Mouse (Mus musculus) spleen, postnatal 14 days (tissue): ENCODE results near the gene Rgmb.

Experiments
- DNase-seq, 2 experiments: peaks; one replicate each; pipeline ENCODE4 v3.0.0; 2021 to 2022; ENCODE audit warnings: low spot score in 2 of 2

Gene Rgmb

DNA sequence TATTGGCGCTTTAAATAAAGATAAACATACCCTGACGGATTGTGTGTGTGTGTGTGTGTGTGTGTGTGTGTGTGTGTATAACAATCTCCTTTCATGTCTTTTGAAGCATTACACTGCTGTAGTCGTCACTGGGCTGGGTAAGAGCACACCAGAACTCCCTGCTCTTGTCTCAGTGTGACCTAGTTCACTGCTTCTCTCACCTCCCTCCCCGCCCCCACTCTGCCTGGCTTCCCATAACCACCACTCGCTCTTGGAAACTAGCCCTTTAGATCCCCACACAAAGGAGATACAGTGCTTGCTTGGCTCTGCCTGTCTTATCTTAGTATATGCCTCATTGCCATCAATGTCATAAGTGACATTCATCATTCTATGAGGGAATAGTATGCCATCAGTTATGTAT lies 54.5 kb downstream of the Rgmb start:
- DNase-seq: no peak

DNA sequence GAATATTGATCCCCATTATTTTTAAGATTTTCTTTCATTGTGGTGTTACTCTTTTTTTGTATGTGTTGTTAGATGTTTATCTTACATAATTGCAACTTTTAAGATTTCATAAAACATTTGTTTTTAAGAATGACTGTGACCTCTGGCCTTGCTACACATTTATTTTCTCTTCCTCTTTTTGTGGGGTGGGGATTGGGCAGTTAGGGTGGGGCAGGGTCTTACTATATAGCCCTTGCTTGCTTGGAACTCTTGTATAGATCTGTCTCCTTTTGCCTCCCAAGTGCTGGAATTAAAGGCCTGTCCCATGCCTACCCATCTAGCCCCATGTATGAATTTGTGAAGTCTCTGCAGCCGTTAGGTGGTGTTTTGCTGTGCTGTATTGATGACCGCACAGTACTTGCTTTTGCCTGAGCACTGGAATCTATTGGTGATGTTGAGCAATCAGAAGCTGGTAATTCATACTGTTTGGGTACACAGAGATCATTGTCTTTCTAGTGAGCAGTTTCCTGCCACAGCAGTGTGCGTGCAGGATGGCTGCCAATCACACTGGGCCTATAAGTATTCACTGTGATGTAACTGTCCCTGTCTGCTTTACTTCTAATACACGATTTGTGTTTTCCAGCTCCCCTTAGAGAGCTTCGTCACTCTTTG lies 56.1 kb downstream of the Rgmb start:
- no peak for DNase-seq

DNA sequence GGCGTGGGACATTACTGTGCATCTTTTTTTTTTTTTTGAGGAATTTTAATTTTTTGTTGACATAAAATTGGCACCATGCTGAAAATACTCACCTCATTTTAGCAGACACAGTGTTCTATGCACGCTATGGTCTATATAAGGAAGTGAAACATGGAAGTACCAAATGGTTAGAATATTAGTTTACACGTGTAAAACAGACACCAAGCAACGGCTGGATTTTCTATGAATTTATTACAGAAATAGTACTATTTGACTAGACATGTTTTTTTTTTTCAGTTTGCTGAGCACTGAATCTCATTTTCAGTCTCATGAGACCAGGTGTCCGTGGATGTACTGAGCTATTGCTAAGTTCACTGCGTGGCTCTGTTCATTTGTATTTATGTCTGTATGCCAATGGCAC lies 56.9 kb downstream of the Rgmb start:
- DNase-seq: no peak

DNA sequence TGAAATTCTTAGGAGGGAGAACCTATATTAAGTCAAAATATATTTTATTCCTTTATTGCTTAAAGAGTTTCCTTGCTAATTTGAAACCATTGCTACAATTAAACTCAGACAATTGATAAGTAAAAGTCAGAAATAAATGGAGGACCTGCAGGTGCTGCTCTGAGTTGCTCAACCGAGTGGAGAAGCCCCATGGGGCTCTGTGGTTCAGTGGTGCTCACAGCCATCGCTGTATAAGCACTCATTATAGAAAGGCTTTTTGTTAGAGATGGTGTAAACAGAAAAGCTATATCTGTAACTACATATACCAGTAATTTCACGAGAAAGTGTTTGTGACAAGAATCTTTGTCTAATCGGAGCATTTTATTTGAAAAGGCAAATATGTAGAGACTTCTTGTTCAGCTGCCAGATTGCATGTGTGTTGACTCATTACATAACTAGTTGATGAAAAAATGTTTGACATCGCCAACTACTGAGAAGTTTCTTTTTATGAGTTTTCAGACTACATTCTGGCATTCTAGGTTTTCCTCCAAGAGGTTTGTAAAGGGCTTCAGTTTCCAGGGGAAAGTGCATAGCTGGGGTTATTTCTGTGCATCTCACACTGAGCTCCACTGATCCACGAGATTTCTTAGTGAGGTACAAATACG lies 61.6 kb downstream of the Rgmb start:
- peak in 1 of 2 experiments; percentile 20 for DNase-seq

DNA sequence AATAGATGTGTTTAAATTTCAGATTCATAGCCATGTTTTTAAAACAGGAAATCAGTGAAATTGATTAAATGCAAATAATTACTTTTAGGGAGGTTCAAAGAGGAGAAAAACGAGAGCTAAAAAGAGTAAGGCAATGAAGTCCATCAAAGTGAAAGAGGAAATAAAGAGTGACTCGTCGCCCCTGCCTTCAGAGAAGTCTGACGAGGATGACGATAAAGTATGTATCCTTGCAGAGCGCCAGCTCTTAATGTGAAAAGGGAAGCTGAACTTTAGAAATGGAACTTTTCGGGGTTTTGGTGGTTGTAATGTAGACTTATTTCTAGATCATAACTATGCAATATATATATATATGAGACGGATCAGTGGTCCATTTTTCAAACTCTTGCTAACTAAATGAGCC lies 69.6 kb downstream of the Rgmb start:
- DNase-seq: no peak
